Mouse (Mus musculus): ENCODE measurements at regions not wholly inside any gene's neighbourhood (a gene's known extent, or its start where the extent isn't known, plus 50 kb on each side); places are given as distances from the start of the nearest gene placed in this dataset.

GRCm38 (mm10) chr3:131919476-131919875 lies 165.6 kb upstream of the Dkk2 start:
- DNase-seq (ENCODE audit: low spot score) = no peak

- DNase-seq (ENCODE audit: low spot score) = no peak
Measured at GRCm38 (mm10) chr3:131921161-131921560, 163.9 kb upstream of the Dkk2 start.

GRCm38 (mm10) chr3:131922733-131923132 lies 162.4 kb upstream of the Dkk2 start:
- DNase-seq (ENCODE audit: low spot score) = no peak

- no peak for DNase-seq (ENCODE audit: low spot score)
Measured at GRCm38 (mm10) chr3:131940896-131941295, 144.2 kb upstream of the Dkk2 start.

- no peak for DNase-seq (ENCODE audit: low spot score)
Measured at GRCm38 (mm10) chr3:131941961-131942753, 142.9 kb upstream of the Dkk2 start.

GRCm38 (mm10) chr3:131943436-131943835 lies 141.7 kb upstream of the Dkk2 start:
- DNase-seq (ENCODE audit: low spot score) = no peak

- DNase-seq (ENCODE audit: low spot score) = no peak
Measured at GRCm38 (mm10) chr3:131955771-131956170, 129.3 kb upstream of the Dkk2 start.

GRCm38 (mm10) chr3:131960636-131961035 lies 124.5 kb upstream of the Dkk2 start:
- DNase-seq (ENCODE audit: low spot score) = no peak

- DNase-seq (ENCODE audit: low spot score) = no peak
Measured at GRCm38 (mm10) chr3:131961571-131961970, 123.5 kb upstream of the Dkk2 start.

- no peak for DNase-seq (ENCODE audit: low spot score)
Measured at GRCm38 (mm10) chr3:131962870-131963269, 122.2 kb upstream of the Dkk2 start.

- DNase-seq (ENCODE audit: low spot score) = no peak
Measured at GRCm38 (mm10) chr3:131964952-131965351, 120.1 kb upstream of the Dkk2 start.

GRCm38 (mm10) chr3:131965456-131966160 lies 119.5 kb upstream of the Dkk2 start:
- no peak for DNase-seq (ENCODE audit: low spot score)

- DNase-seq (ENCODE audit: low spot score) = no peak
Measured at GRCm38 (mm10) chr3:131967288-131967687, 117.8 kb upstream of the Dkk2 start.

- DNase-seq (ENCODE audit: low spot score) = no peak
Measured at GRCm38 (mm10) chr3:131970827-131971226, 114.3 kb upstream of the Dkk2 start.

GRCm38 (mm10) chr3:131975940-131976628 lies 109.0 kb upstream of the Dkk2 start:
- peak; percentile 28 for DNase-seq (ENCODE audit: low spot score)

- no peak for DNase-seq (ENCODE audit: low spot score)
Measured at GRCm38 (mm10) chr3:131983292-131983691, 101.8 kb upstream of the Dkk2 start.

- DNase-seq (ENCODE audit: low spot score) = no peak
Measured at GRCm38 (mm10) chr3:131998838-131999613, 86.1 kb upstream of the Dkk2 start.

- no peak for DNase-seq (ENCODE audit: low spot score)
Measured at GRCm38 (mm10) chr3:132006191-132006590, 78.9 kb upstream of the Dkk2 start.

GRCm38 (mm10) chr3:132006912-132007311 lies 78.2 kb upstream of the Dkk2 start:
- no peak for DNase-seq (ENCODE audit: low spot score)

- DNase-seq (ENCODE audit: low spot score) = no peak
Measured at GRCm38 (mm10) chr3:132007356-132007755, 77.7 kb upstream of the Dkk2 start.

- no peak for DNase-seq (ENCODE audit: low spot score)
Measured at GRCm38 (mm10) chr3:132015205-132015604, 69.9 kb upstream of the Dkk2 start.
